Mouse (Mus musculus) ES-E14 (cell line): ENCODE results near the gene Gm10282.

Experiments used
- CHD2 ChIP-seq: IDR thresholded peaks from 2 replicates; pipeline ENCODE4 v1.6.1; 2014; ENCODE audit warnings: mild to moderate bottlenecking, low read depth, low read length, inconsistent platforms
- HCFC1 ChIP-seq: IDR thresholded peaks from 2 replicates; pipeline ENCODE4 v1.6.1; 2012; ENCODE audit warnings: low read length, inconsistent platforms, borderline replicate concordance; ENCODE audit not compliant: insufficient read depth
- MAFK ChIP-seq: IDR thresholded peaks from 2 replicates; pipeline ENCODE4 v1.6.1; 2014; ENCODE audit warnings: mild to moderate bottlenecking, low read depth, low read length, inconsistent platforms; ENCODE audit not compliant: insufficient read depth
- ZC3H11A ChIP-seq: IDR thresholded peaks from 2 replicates; pipeline ENCODE4 v1.6.1; 2012; ENCODE audit warnings: low read depth, mild to moderate bottlenecking, inconsistent platforms, low read length, borderline replicate concordance

- no peak for TF ChIP-seq ZC3H11A
- TF ChIP-seq CHD2, result no peak
- TF ChIP-seq MAFK, result no peak
- TF ChIP-seq HCFC1, result no peak
These were observed 43.1 kb upstream of the Gm10282 start for GRCm38 (mm10) chr8:72348114-72348513.
